Mouse (Mus musculus): ENCODE measurements at regions not wholly inside any gene's neighbourhood (a gene's known extent, or its start where the extent isn't known, plus 50 kb on each side); places are given as distances from the start of the nearest gene placed in this dataset.

- no peak for TF ChIP-seq CTCF (IDR thresholded peaks at IDR 0.05; ENCODE audit: extremely low read depth, insufficient read depth, insufficient read length, insufficient replicate concordance)
- TF ChIP-seq POLR2A (IDR thresholded peaks at IDR 0.05; ENCODE audit: low read depth, low read length) = no peak
Measured at GRCm38 (mm10) chr8:96128329-96128728, 240.0 kb upstream of the Got2 start.
